Mouse (Mus musculus): ENCODE measurements at regions not wholly inside any gene's neighbourhood (a gene's known extent, or its start where the extent isn't known, plus 50 kb on each side); places are given as distances from the start of the nearest gene placed in this dataset.

- TF ChIP-seq GATA1 (IDR thresholded peaks at IDR 0.05; ENCODE audit: low read length), result no peak
- no peak for TF ChIP-seq TAL1 (IDR thresholded peaks at IDR 0.05; ENCODE audit: low read length)
These were observed 354.3 kb upstream of the Tmpo start for GRCm38 (mm10) chr10:91535392-91535791.
